Mouse (Mus musculus) T-helper 17 cell (primary cell): Measurements from ENCODE around the gene Lpp.

Experiments used
- in situ Hi-C, 2 experiments: fragments of 300-600 bp; cut with MboI, MseI; formaldehyde crosslinking; loops; 1 replicate in 1 of 2; 2 replicates in 1 of 2; pipeline ENCODE4 v1.15.1; 2025; ENCODE audit warnings: high pct_unique_total_duplicates in 2 of 2

Gene Lpp

GRCm38 (mm10) chr16:24897641-24898040, 504.3 kb downstream of the Lpp start:
- in situ Hi-C loops, result no loop called here

- in situ Hi-C loops, result no loop called here
These were observed 507.0 kb downstream of the Lpp start for GRCm38 (mm10) chr16:24900241-24900796.

GRCm38 (mm10) chr16:24901139-24901859, 508.0 kb downstream of the Lpp start:
- in situ Hi-C loops, result no loop called here

- in situ Hi-C loops, result no loop called here
These were observed 508.8 kb downstream of the Lpp start for GRCm38 (mm10) chr16:24902111-24902510.

- in situ Hi-C loops, result no loop called here
These were observed 515.6 kb downstream of the Lpp start for GRCm38 (mm10) chr16:24908926-24909325.

- in situ Hi-C loops, result loop anchor here (5.0 kb wide), 2 partner anchors 152 to 928 kb away; no protein-coding TSS in a partner anchor
These were observed 517.0 kb downstream of the Lpp start for GRCm38 (mm10) chr16:24910321-24910720.

- in situ Hi-C loops, result loop anchor here (5.0 kb wide), 2 partner anchors 151 to 929 kb away; no protein-coding TSS in a partner anchor
These were observed 517.5 kb downstream of the Lpp start for GRCm38 (mm10) chr16:24910834-24911233.

GRCm38 (mm10) chr16:24912381-24912780, 519.1 kb downstream of the Lpp start:
- in situ Hi-C loops, result loop anchor here (5.0 kb wide), 2 partner anchors 150 to 930 kb away; no protein-coding TSS in a partner anchor

GRCm38 (mm10) chr16:24913021-24913420, 519.7 kb downstream of the Lpp start:
- in situ Hi-C loops, result loop anchor here (5.0 kb wide), 2 partner anchors 149 to 931 kb away; no protein-coding TSS in a partner anchor

- in situ Hi-C loops, result loop anchor here (5.0 kb wide), 2 partner anchors 148 to 932 kb away; no protein-coding TSS in a partner anchor
These were observed 520.5 kb downstream of the Lpp start for GRCm38 (mm10) chr16:24913641-24914392.

- in situ Hi-C loops, result loop anchor here (5.0 kb wide), 2 partner anchors 148 to 932 kb away; no protein-coding TSS in a partner anchor
These were observed 521.1 kb downstream of the Lpp start for GRCm38 (mm10) chr16:24914393-24914751.

GRCm38 (mm10) chr16:24915470-24915869, 522.2 kb downstream of the Lpp start:
- in situ Hi-C loops, result no loop called here

- in situ Hi-C loops, result no loop called here
These were observed 526.2 kb downstream of the Lpp start for GRCm38 (mm10) chr16:24919349-24920012.

GRCm38 (mm10) chr16:24930070-24930469, 536.8 kb downstream of the Lpp start:
- in situ Hi-C loops, result loop anchor here in 1 of 2 experiments (10.0 kb wide), 1 partner anchor 1975 kb away; the partner anchor contains the start of gene Hrg

- in situ Hi-C loops, result loop anchor here in 1 of 2 experiments (10.0 kb wide), 1 partner anchor 1976 kb away; the partner anchor contains the start of gene Hrg
These were observed 537.3 kb downstream of the Lpp start for GRCm38 (mm10) chr16:24930621-24931020.

- in situ Hi-C loops, result loop anchor here in 1 of 2 experiments (10.0 kb wide), 1 partner anchor 1978 kb away; the partner anchor contains the start of gene Hrg
These were observed 539.5 kb downstream of the Lpp start for GRCm38 (mm10) chr16:24932816-24933215.

- in situ Hi-C loops, result loop anchor here in 1 of 2 experiments (10.0 kb wide), 1 partner anchor 1979 kb away; the partner anchor contains the start of gene Hrg
These were observed 540.4 kb downstream of the Lpp start for GRCm38 (mm10) chr16:24933691-24934090.

GRCm38 (mm10) chr16:24941306-24942160, 548.2 kb downstream of the Lpp start:
- in situ Hi-C loops, result no loop called here

GRCm38 (mm10) chr16:24943486-24944261, 550.4 kb downstream of the Lpp start:
- in situ Hi-C loops, result no loop called here
